Mouse (Mus musculus) stomach, embryonic 15.5 days (tissue): ENCODE data around the gene Mrps36. TPM values are rescaled to one million over a fixed set of nuclear protein-coding genes. Genes with fewer than 3 reads are reported as not detected.
"Not testable (repeated sequence)": the region's sequence is repeated elsewhere in the genome, so short reads cannot be mapped to it uniquely, and the experiment has no call there.

Experiments
- ATAC-seq: fragments of 200-750 bp; cut with Nextera tagmentation; 2 replicates; pipeline ENCODE4 v1.8.0; 2017; ENCODE audit warnings: low read depth, moderate number of reproducible peaks, moderate TSS enrichment; ENCODE audit not compliant: insufficient read depth, low FRiP score
- H3K27ac ChIP-seq: fragments of 300-500 bp; sonication (generic); 2 replicates; pipeline ENCODE4 v1.5.1; 2015; ENCODE audit warnings: mild to moderate bottlenecking, inconsistent platforms
- H3K27me3 ChIP-seq: fragments of 300-500 bp; sonication (generic); replicated peaks from 2 replicates; pipeline ENCODE4 v1.6.1; 2015; ENCODE audit warnings: inconsistent platforms
- H3K36me3 ChIP-seq: fragments of 300-500 bp; sonication (generic); 2 replicates; pipeline ENCODE4 v1.6.1; 2015; ENCODE audit warnings: inconsistent platforms
- H3K4me1 ChIP-seq: fragments of 300-500 bp; sonication (generic); 2 replicates; pipeline ENCODE4 v1.6.1; 2015; ENCODE audit warnings: inconsistent platforms
- H3K4me2 ChIP-seq: fragments of 300-500 bp; sonication (generic); 2 replicates; pipeline ENCODE4 v1.6.1; 2015; ENCODE audit warnings: mild to moderate bottlenecking, inconsistent platforms
- H3K4me3 ChIP-seq: fragments of 300-500 bp; sonication (generic); replicated peaks from 2 replicates; pipeline ENCODE4 v1.5.1; 2015; ENCODE audit warnings: inconsistent platforms
- H3K9ac ChIP-seq: fragments of 300-500 bp; sonication (generic); 2 replicates; pipeline ENCODE4 v1.6.1; 2015; ENCODE audit warnings: inconsistent platforms
- H3K9me3 ChIP-seq: fragments of 300-500 bp; sonication (generic); 2 replicates; pipeline ENCODE4 v1.6.1; 2016; ENCODE audit warnings: inconsistent platforms
- WGBS: fragments of 180-500 bp; shearing (Covaris S2); methylation state at CpG from one replicate; pipeline ENCODE4 v1.1.7; 2015; 5-methylcytosine and 5-hydroxymethylcytosine counted together
- polyA plus RNA-seq: library from polyadenylated mRNA; unstranded; fragments of >200 nt; fragmentation: Nextera tagmentation; extraction: Ambion mirVana; gene quantifications from 2 replicates; pipeline ENCODE4 v1.2.1, GENCODE M21; 2015

Gene Mrps36
- polyA plus RNA-seq, 1 experiment from 2014 or later: 184 TPM

DNA sequence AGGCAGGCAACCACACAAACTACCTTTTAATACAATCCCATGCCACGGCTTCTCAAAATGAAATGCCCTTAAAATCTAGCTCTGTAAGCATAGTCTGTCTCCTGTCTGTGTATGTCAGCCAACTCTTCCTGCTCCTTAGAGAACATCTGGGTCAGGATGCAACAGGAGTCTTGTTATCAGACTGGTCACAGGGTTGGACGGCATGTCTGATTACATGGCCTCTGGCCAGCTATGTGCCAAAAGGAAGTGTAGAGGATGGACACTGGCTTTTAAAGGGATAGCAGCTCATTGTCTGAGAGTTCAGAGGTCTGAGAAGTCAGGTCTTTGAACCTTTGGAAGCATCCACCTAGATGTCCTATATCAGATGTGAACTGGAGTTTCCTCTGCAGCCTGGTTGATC, 10.9 kb upstream of the Mrps36 start:
- Histone ChIP-seq H3K4me3 (no peak overlapping the region), H3K27ac (no peak overlapping the region), H3K4me2 (no peak overlapping the region), H3K9ac (no peak overlapping the region), H3K4me1 (no peaks in the 10 kb centered on the region), H3K9me3 (no peaks in the 10 kb centered on the region), H3K36me3 (0 out of 2 replicates have a peak, but pooled peaks cover 4% of the 10 kb centered on the region), H3K27me3 (no peaks in the 10 kb centered on the region)
- no peak for ATAC-seq
- WGBS: 74% methylated on average over 2 of the region's 2 CpGs

DNA sequence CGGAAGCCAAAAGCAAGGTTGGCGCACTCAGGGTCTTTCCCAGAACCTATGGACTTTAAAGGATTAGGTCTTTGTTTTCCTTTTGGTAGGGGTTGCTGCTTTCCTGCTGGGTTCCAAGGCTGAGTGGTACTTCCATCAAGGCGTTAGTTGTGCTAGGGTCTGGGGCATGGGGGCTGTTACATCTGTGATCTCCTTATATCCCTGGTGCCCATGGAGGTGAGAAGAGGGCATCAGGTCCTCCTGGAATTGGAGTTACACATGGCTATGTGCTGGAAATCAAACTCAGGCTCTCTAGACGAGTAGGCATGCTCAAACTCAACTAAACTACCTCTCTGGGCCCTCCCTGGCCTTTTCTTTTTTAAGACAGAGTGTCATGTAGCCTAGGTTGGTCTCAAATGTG, 9.7 kb upstream of the Mrps36 start:
- no peak for ATAC-seq
- 59% methylated on average over 4 of the region's 4 CpGs for WGBS
- no peaks in the 10 kb centered on the region for H3K27me3 ChIP-seq

DNA sequence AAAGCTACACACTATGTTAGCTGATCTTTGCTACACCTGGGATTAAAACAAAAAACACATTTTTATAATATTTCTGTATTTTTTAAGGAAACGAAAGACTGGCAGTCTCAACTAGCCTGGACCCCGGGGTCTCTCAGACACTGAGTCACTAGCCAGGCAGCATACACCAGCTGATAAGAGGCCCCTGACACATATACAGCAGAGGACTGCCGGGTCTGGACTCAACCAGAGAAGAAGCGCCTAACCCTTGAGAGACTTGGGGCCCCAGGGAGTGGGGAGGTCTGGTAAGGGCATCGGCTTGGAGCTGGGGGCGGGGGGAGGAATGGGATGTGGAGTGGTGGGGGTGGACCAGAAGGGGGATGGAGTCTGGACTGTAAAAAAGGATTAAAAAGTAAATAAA, 8.6 kb upstream of the Mrps36 start:
- 74% methylated on average over 6 of the region's 6 CpGs for WGBS
- Histone ChIP-seq H3K4me1 (no peaks in the 10 kb centered on the region), H3K4me2 (no peak overlapping the region), H3K36me3 (no peaks in the 10 kb centered on the region), H3K9ac (no peak overlapping the region), H3K27me3 (no peaks in the 10 kb centered on the region), H3K9me3 (no peaks in the 10 kb centered on the region), H3K4me3 (no peak overlapping the region), H3K27ac (no peak overlapping the region)
- no peak for ATAC-seq

More for the DNA sequence above, 9.7 kb upstream of the Mrps36 start:
- no peaks in the 10 kb centered on the region for H3K9me3 ChIP-seq
- H3K36me3 ChIP-seq: no peaks in the 10 kb centered on the region
- H3K27ac ChIP-seq: no peak overlapping the region
- H3K9ac ChIP-seq: no peak overlapping the region
- no peak overlapping the region for H3K4me3 ChIP-seq
- H3K4me2 ChIP-seq: no peak overlapping the region
- H3K4me1 ChIP-seq: no peaks in the 10 kb centered on the region

DNA sequence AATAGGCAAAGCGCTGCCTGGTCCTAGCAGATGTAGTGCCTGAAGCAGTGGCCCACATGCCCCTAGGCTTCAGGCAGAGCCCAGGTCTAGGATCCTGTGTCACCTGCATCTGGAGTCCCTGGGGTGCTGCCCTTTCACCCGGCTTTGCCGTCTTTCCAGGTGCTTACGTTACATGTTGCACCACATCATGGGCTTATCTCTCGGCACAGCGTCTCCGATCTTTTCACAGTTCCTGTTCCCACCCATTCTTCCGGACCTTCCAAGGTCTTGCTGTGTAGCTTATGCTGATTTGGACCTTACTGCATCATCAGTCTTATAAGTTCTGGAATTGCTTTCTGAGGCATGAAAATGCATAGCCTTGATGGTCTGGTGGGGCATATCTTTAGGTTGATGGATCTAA, 8.1 kb upstream of the Mrps36 start:
- H3K36me3 ChIP-seq: no peaks in the 10 kb centered on the region
- H3K27me3 ChIP-seq: no peaks in the 10 kb centered on the region
- no peaks in the 10 kb centered on the region for H3K4me1 ChIP-seq
- WGBS: 83% methylated on average over 8 of the region's 8 CpGs
- H3K4me2 ChIP-seq: no peak overlapping the region
- no peak overlapping the region for H3K4me3 ChIP-seq
- ATAC-seq: 0 out of 2 replicates have a peak, but pooled peaks have one; percentile 9
- no peaks in the 10 kb centered on the region for H3K9me3 ChIP-seq
- no peak overlapping the region for H3K9ac ChIP-seq
- no peak overlapping the region for H3K27ac ChIP-seq

DNA sequence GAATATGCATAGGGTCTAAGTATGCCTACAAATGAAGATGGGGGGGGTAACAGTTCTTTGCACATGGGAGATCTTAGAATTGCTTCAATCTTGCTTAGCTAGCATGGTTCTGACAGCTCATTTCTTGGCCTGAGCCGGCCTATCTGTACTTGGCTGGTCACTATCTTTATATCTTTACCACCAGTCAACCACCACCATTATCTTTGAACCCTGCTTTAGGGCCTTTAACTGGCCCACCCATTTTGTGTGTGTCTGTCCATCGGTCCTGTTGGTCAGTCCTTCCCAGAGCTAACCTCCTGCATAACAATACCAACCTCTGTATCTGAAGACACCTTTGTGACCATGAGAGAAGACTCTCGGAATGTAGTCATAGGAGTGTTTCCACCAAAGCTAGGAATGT, 6.9 kb upstream of the Mrps36 start:
- WGBS: 86% methylated on average over 3 of the region's 3 CpGs
- no peaks in the 10 kb centered on the region for H3K36me3 ChIP-seq
- no peaks in the 10 kb centered on the region for H3K27me3 ChIP-seq
- H3K4me1 ChIP-seq: no peaks in the 10 kb centered on the region
- no peak for ATAC-seq
- H3K4me2 ChIP-seq: no peak overlapping the region
- H3K9ac ChIP-seq: no peak overlapping the region
- H3K4me3 ChIP-seq: no peak overlapping the region
- H3K27ac ChIP-seq: no peak overlapping the region
- H3K9me3 ChIP-seq: no peaks in the 10 kb centered on the region

DNA sequence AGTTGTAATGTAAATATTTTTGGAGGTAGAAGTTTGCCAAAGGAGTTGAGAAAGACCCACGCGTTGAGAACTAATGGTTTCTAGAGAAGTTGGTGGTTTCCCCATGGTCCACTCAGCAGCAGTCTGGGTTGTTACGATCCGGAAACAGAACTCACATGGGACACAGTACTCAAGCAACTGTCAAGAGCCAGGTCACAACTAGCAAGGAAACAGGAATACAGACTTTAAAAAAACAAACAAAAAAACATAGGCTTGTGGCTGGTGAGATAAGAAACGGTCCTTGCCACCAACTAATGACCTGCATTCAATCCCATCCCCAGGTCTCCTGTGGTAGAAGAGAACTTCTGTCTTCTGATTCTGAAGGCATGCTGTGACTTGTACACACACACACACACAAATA, 6.3 kb upstream of the Mrps36 start:
- WGBS: 70% methylated on average over 5 of the region's 5 CpGs
- Histone ChIP-seq H3K9me3 (no peaks in the 10 kb centered on the region), H3K27me3 (no peaks in the 10 kb centered on the region), H3K4me1 (no peaks in the 10 kb centered on the region), H3K27ac (no peak overlapping the region), H3K36me3 (no peaks in the 10 kb centered on the region), H3K4me3 (no peak overlapping the region), H3K4me2 (no peak overlapping the region), H3K9ac (no peak overlapping the region)
- no peak for ATAC-seq

DNA sequence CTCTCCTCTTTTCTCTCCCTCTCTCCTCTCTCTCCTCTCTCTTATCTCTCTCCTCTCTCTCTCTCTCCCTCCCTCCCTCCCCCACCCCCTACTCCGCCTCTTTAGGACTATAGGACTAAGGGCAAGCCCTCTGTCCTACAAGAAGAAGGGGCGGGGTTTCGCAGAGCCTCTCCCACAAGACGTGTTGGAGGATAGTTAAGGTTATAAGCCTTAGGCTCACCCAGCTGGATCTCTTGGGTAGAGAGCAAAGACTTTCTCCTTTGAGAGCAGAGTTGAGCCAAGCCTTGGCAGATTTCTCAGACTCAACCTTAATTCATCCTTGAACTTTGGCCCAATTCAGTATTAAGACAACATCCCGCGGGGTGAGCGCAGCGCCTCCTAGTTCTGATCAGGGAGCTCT, 4.2 kb upstream of the Mrps36 start:
- Histone ChIP-seq H3K4me1 (0 out of 2 replicates have a peak, but pooled peaks cover 4% of the 10 kb centered on the region), H3K27me3 (no peaks in the 10 kb centered on the region), H3K9ac (no peak overlapping the region), H3K36me3 (no peaks in the 10 kb centered on the region), H3K4me3 (no peak overlapping the region), H3K9me3 (no peaks in the 10 kb centered on the region), H3K4me2 (no peak overlapping the region), H3K27ac (no peak overlapping the region)
- WGBS: 50% methylated on average over 8 of the region's 8 CpGs
- no peak for ATAC-seq

DNA sequence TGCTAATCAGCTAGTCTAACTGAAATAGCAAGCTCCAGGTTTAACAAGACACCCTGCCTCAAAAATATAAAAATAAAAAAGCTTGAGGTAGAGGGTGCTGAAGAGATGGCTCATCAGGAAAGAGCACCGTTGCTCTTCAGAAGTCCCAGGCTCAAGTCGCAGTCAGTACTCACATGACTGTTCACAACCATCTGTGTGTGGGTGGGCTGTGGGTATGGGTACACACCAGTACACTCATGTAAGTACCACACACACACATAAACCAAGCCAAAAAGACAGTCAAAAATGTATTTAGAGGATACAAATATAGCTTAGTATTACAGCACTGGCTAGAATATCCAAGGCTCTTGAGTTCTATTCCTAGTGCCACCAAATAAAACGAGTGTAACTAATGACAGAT, 1.6 kb upstream of the Mrps36 start:
- 81% methylated on average over 3 of the region's 3 CpGs for WGBS
- Histone ChIP-seq H3K27ac (no peak overlapping the region), H3K4me1 (peaks cover 8% of the 10 kb centered on the region; the same call in 1 of the 2 replicates), H3K36me3 (no peaks in the 10 kb centered on the region), H3K4me2 (no peak overlapping the region), H3K4me3 (no peak overlapping the region), H3K9ac (no peak overlapping the region), H3K27me3 (no peaks in the 10 kb centered on the region), H3K9me3 (no peaks in the 10 kb centered on the region)
- ATAC-seq: no peak

DNA sequence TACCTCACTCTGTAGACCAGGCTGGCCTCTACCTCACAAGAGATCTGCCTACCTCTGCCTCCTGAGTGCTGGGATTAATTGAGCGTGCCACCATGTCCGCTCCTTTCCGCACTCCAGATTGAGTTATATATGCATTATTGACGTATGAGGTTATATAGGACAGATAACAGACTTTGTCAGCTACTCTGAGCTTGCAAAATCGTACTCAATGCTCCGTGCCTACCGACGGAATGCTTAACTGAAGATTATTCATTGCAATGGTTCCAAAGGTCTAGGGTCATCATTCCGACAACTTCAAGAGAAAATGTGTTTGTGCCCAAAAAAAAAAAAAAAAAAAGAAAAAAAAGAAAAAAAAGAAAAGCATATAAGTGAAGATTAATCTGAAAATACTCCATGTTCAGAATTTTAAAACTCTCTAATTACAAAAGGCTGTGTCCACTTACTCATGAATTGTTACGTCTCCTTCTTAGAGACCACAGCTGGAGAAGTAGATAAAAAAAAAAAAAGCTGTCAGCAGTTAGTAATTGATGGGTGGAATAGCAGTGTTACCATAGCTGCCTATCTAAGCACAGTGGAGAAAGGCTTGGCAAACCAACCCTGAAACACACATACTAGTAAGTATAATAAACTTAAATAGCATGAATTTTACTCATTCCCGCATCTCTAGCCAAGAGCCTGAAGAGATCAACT, 968 bp downstream of the Mrps36 start:
- H3K4me2 ChIP-seq: peak overlapping the region; percentile 63
- no peaks in the 10 kb centered on the region for H3K9me3 ChIP-seq
- H3K9ac ChIP-seq: 0 out of 2 replicates have a peak overlapping the region, but pooled peaks have one; percentile 13
- no peaks in the 10 kb centered on the region for H3K27me3 ChIP-seq
- no peaks in the 10 kb centered on the region for H3K36me3 ChIP-seq
- H3K4me1 ChIP-seq: peaks cover 8% of the 10 kb centered on the region; the same call in 1 of the 2 replicates
- H3K4me3 ChIP-seq: peak overlapping the region; percentile 92
- peak overlapping the region; percentile 98 for H3K27ac ChIP-seq
- WGBS: 49% methylated on average over 11 of the region's 11 CpGs
- ATAC-seq: peak; percentile 27

DNA sequence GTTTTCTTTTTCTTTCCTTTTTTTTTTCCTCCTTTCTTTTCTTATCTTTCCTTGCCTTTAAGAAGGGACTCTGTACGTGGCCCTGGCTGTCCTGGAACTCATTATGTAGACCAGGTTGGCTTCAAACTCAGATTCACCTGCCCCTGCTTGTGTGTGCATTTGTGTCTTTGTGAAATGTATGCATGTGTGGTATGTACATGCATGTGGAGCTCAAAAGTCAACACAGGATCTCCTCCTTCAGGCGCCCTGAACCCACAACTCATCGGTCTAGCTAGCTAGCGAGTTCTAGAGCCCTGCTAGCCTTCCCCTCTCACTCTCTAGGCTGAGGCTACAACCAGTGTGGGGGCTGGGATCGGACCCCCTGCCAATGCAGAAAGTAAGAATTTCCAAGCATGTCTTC, 1.6 kb downstream of the Mrps36 start:
- Histone ChIP-seq H3K36me3 (no peaks in the 10 kb centered on the region), H3K27ac (no peak overlapping the region)
- 78% methylated on average over 5 of the region's 5 CpGs for WGBS

DNA sequence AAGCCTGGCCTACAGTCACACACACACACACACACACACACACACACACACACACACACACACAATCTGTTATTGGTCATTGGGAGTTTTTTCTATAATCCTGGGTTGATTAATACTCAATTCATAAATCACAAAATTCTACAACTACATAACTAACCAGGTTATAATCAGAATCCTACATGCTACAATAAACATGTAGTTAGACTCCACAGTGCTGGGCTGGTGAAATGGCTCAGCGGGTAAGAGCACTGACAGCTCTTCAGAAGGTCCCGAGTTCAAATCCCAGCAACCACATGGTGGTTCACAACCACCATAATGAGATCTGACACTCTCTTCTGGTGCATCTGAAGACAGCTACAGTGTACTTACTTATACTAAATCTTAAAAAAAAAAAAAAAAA, 11.7 kb downstream of the Mrps36 start:
- Histone ChIP-seq H3K4me3 (no peak overlapping the region), H3K36me3 (peaks cover 5% of the 10 kb centered on the region), H3K9me3 (no peaks in the 10 kb centered on the region), H3K27ac (no peak overlapping the region), H3K4me2 (no peak overlapping the region), H3K27me3 (no peaks in the 10 kb centered on the region), H3K9ac (no peak overlapping the region), H3K4me1 (peaks cover 13% of the 10 kb centered on the region)
- 93% methylated on average over 2 of the region's 2 CpGs for WGBS
- ATAC-seq: no peak

More for the DNA sequence above, 1.6 kb downstream of the Mrps36 start:
- peak overlapping the region; percentile 63; the same call in 1 of the 2 replicates for H3K4me2 ChIP-seq
- no peak for ATAC-seq
- no peaks in the 10 kb centered on the region for H3K27me3 ChIP-seq
- H3K9ac ChIP-seq: no peak overlapping the region
- peaks cover 8% of the 10 kb centered on the region; the same call in 1 of the 2 replicates for H3K4me1 ChIP-seq
- H3K9me3 ChIP-seq: no peaks in the 10 kb centered on the region
- no peak overlapping the region for H3K4me3 ChIP-seq

DNA sequence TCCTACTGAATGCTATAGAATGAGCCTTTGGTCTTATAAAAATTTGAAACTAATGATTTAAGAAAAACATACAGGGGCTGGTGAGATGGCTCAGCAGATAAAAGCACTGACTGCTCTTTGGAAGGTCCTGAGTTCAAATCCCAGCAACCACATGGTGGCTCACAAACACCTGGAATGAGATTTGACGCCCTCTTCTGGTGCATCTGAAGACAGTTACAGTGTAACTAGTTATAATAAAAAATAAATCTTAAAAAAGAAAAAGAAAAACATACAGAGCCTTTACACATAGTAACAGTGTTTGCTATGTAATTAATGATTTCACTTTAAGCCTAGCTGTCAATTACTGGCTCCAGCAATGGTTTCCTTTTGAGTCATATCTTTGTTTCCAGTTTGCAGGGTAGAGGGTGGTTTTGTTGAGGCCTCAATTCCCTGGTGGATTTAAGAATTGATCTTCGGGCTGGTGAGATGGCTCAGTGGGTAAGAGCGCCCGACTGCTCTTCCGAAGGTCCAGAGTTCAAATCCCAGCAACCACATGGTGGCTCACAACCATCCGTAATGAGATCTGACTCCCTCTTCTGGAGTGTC, 12.9 kb downstream of the Mrps36 start:
- H3K9ac ChIP-seq, H3K9me3 ChIP-seq, ATAC-seq, H3K36me3 ChIP-seq, H3K4me3 ChIP-seq, H3K27me3 ChIP-seq: not testable (repeated sequence)
- Histone ChIP-seq H3K4me1 (peaks cover 13% of the 10 kb centered on the region), H3K27ac (peak overlapping the region; percentile 94; the same call in 1 of the 2 replicates), H3K4me2 (peak overlapping the region; percentile 62)
- WGBS: 81% methylated on average over 6 of the region's 6 CpGs
